Mouse (Mus musculus): ENCODE measurements around the gene Cep135. TPM values are rescaled to one million over a fixed set of nuclear protein-coding genes. Genes with fewer than 3 reads are reported as not detected.

Gene Cep135
- polyA plus RNA-seq, 1 experiment from 2014 or later = 15.5 TPM

- no peak overlapping the region for H3K9ac ChIP-seq (ENCODE audit: low read length)
- peak overlapping the region; percentile 60 for H3K27ac ChIP-seq (ENCODE audit: low read depth, low read length)
- peaks cover 2% of the 10 kb centered on the region; the same call in 1 of the 2 replicates for H3K4me1 ChIP-seq (replicated peaks; ENCODE audit: control insufficient read depth, insufficient read depth, low read length)
- ATAC-seq (replicated peaks; ENCODE audit: low FRiP score) (peak; percentile 76), DNase-seq (ENCODE audit: low spot score) (peak; percentile 56)
- no peaks in the 10 kb centered on the region for H3K27me3 ChIP-seq (ENCODE audit: control insufficient read depth, insufficient read depth, low read length)
- H3K36me3 ChIP-seq (ENCODE audit: control insufficient read depth, insufficient read depth, low read length) = no peaks in the 10 kb centered on the region
- WGBS = 26% methylated on average over 7 of the region's 7 CpGs
- no peak overlapping the region for H3K4me3 ChIP-seq (ENCODE audit: low read depth, low read length)
- H3K9me3 ChIP-seq (ENCODE audit: control insufficient read depth, low read length) = no peaks in the 10 kb centered on the region
- no peak overlapping the region for H3K4me2 ChIP-seq (ENCODE audit: low read depth, low read length, severe bottlenecking)
Measured at GRCm38 (mm10) chr5:76665421-76665820, 76.9 kb downstream of the Cep135 start.

GRCm38 (mm10) chr5:76666026-76666756 is 77.7 kb downstream of the Cep135 start:
- WGBS = 78% methylated on average over 6 of the region's 6 CpGs
- no peak overlapping the region for H3K4me3 ChIP-seq (ENCODE audit: low read depth, low read length)
- no peaks in the 10 kb centered on the region for H3K27me3 ChIP-seq (ENCODE audit: control insufficient read depth, insufficient read depth, low read length)
- H3K4me1 ChIP-seq (replicated peaks; ENCODE audit: control insufficient read depth, insufficient read depth, low read length) = peaks cover 2% of the 10 kb centered on the region; the same call in 1 of the 2 replicates
- no peaks in the 10 kb centered on the region for H3K36me3 ChIP-seq (ENCODE audit: control insufficient read depth, insufficient read depth, low read length)
- no peaks in the 10 kb centered on the region for H3K9me3 ChIP-seq (ENCODE audit: control insufficient read depth, low read length)
- H3K27ac ChIP-seq (ENCODE audit: low read depth, low read length) = peak overlapping the region; percentile 60; the same call in 1 of the 2 replicates
- H3K4me2 ChIP-seq (ENCODE audit: low read depth, low read length, severe bottlenecking) = no peak overlapping the region
- DNase-seq (ENCODE audit: low spot score) (no peak), ATAC-seq (replicated peaks; ENCODE audit: low FRiP score) (0 out of 2 replicates have a peak, but pooled peaks have one; percentile 44)
- H3K9ac ChIP-seq (ENCODE audit: low read length) = no peak overlapping the region

DNA sequence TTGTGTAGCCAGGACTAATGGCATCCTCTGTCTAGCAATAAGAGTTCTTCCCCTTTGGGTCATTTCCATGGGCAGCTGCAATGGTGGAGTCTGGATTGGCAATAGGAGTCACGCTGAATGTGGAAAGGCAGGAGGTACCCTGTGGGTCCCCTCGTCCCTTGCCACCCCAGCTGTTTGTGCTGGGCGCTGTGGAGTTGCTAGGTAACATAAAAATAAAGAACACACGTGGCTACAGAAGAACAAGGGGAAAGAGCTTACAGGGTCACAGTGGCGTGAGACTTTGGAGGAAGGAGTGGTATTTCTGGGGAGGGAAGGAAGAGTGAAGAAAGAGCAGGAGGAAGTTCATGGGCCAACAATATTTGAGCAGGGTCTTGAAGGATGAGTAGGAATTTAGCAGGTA is 79.6 kb downstream of the Cep135 start:
- WGBS = 77% methylated on average over 5 of the region's 5 CpGs
- Histone ChIP-seq H3K27ac (ENCODE audit: low read depth, low read length) (no peak overlapping the region), H3K27me3 (ENCODE audit: control insufficient read depth, insufficient read depth, low read length) (no peaks in the 10 kb centered on the region), H3K9ac (ENCODE audit: low read length) (no peak overlapping the region), H3K9me3 (ENCODE audit: control insufficient read depth, low read length) (no peaks in the 10 kb centered on the region), H3K4me3 (ENCODE audit: low read depth, low read length) (no peak overlapping the region), H3K4me1 (replicated peaks; ENCODE audit: control insufficient read depth, insufficient read depth, low read length) (peaks cover 2% of the 10 kb centered on the region; the same call in 1 of the 2 replicates), H3K4me2 (ENCODE audit: low read depth, low read length, severe bottlenecking) (no peak overlapping the region), H3K36me3 (ENCODE audit: control insufficient read depth, insufficient read depth, low read length) (no peaks in the 10 kb centered on the region)
- ATAC-seq (replicated peaks; ENCODE audit: low FRiP score) (no peak), DNase-seq (ENCODE audit: low spot score) (no peak)

- H3K4me3 ChIP-seq (ENCODE audit: low read depth, low read length) = no peak overlapping the region
- H3K4me1 ChIP-seq (replicated peaks; ENCODE audit: control insufficient read depth, insufficient read depth, low read length) = peaks cover 2% of the 10 kb centered on the region; the same call in 1 of the 2 replicates
- WGBS = 91% methylated on average over 5 of the region's 5 CpGs
- no peaks in the 10 kb centered on the region for H3K27me3 ChIP-seq (ENCODE audit: control insufficient read depth, insufficient read depth, low read length)
- DNase-seq (ENCODE audit: low spot score) = no peak
- H3K36me3 ChIP-seq (ENCODE audit: control insufficient read depth, insufficient read depth, low read length) = no peaks in the 10 kb centered on the region
- H3K4me2 ChIP-seq (ENCODE audit: low read depth, low read length, severe bottlenecking) = no peak overlapping the region
- no peak overlapping the region for H3K27ac ChIP-seq (ENCODE audit: low read depth, low read length)
- H3K9ac ChIP-seq (ENCODE audit: low read length) = no peak overlapping the region
- no peak for ATAC-seq (replicated peaks; ENCODE audit: low FRiP score)
- H3K9me3 ChIP-seq (ENCODE audit: control insufficient read depth, low read length) = no peaks in the 10 kb centered on the region
Measured at GRCm38 (mm10) chr5:76668547-76668946, 80.0 kb downstream of the Cep135 start.

DNA sequence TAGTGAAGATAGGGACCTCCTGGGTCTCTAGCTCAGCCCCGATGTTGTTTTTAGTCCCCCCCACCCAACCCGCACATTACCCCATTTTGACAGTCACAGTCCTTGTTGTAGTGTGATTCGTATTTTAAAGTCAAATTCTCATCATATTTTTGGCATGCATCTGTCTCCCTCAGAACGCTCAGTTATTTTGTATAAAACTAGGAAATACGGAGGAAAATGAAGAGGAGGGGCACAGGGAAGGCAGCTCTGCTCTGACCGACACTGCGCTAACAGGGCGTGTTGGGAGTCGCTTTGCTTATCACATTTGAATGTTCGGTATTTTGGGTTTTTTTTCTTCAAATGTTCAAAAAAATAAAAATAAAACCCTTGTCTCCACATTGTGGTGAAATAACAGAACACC is 81.7 kb downstream of the Cep135 start:
- DNase-seq (ENCODE audit: low spot score) (no peak), ATAC-seq (replicated peaks; ENCODE audit: low FRiP score) (no peak)
- Histone ChIP-seq H3K4me3 (ENCODE audit: low read depth, low read length) (no peak overlapping the region), H3K4me1 (replicated peaks; ENCODE audit: control insufficient read depth, insufficient read depth, low read length) (0 out of 2 replicates have a peak, but pooled peaks cover 2% of the 10 kb centered on the region), H3K9ac (ENCODE audit: low read length) (no peak overlapping the region), H3K9me3 (ENCODE audit: control insufficient read depth, low read length) (no peaks in the 10 kb centered on the region), H3K4me2 (ENCODE audit: low read depth, low read length, severe bottlenecking) (no peak overlapping the region), H3K27ac (ENCODE audit: low read depth, low read length) (no peak overlapping the region), H3K27me3 (ENCODE audit: control insufficient read depth, insufficient read depth, low read length) (no peaks in the 10 kb centered on the region), H3K36me3 (ENCODE audit: control insufficient read depth, insufficient read depth, low read length) (no peaks in the 10 kb centered on the region)
- WGBS = 95% methylated on average over 10 of the region's 10 CpGs

- no peaks in the 10 kb centered on the region for H3K36me3 ChIP-seq (ENCODE audit: control insufficient read depth, insufficient read depth, low read length)
- H3K27me3 ChIP-seq (ENCODE audit: control insufficient read depth, insufficient read depth, low read length) = no peaks in the 10 kb centered on the region
- DNase-seq (ENCODE audit: low spot score) (no peak), ATAC-seq (replicated peaks; ENCODE audit: low FRiP score) (no peak)
- no peak overlapping the region for H3K9ac ChIP-seq (ENCODE audit: low read length)
- no peaks in the 10 kb centered on the region for H3K4me1 ChIP-seq (replicated peaks; ENCODE audit: control insufficient read depth, insufficient read depth, low read length)
- WGBS = 93% methylated on average over 5 of the region's 5 CpGs
- no peak overlapping the region for H3K27ac ChIP-seq (ENCODE audit: low read depth, low read length)
- no peak overlapping the region for H3K4me3 ChIP-seq (ENCODE audit: low read depth, low read length)
- H3K4me2 ChIP-seq (ENCODE audit: low read depth, low read length, severe bottlenecking) = no peak overlapping the region
- no peaks in the 10 kb centered on the region for H3K9me3 ChIP-seq (ENCODE audit: control insufficient read depth, low read length)
Measured at GRCm38 (mm10) chr5:76674022-76674653, 85.6 kb downstream of the Cep135 start.

DNA sequence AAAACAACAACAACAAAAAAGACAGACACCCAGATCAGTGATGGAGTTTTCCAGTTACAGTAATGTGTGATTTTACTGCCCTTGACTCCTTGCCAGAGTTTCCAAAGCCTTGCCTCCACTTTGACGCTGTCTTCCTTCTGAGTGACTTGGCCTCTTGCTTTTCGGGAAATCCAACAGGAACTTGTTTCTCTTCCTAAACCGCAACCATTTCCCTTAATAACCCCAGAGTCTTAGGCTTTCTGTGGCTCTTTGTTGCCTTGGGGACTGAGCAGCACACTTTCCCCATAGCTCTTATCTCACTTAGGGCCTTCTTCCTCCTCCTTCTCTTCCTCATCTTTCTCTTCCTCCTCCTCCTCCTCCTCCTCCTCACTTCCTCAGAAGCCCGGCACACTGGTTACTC is 86.9 kb downstream of the Cep135 start:
- no peaks in the 10 kb centered on the region for H3K9me3 ChIP-seq (ENCODE audit: control insufficient read depth, low read length)
- no peaks in the 10 kb centered on the region for H3K27me3 ChIP-seq (ENCODE audit: control insufficient read depth, insufficient read depth, low read length)
- ATAC-seq (replicated peaks; ENCODE audit: low FRiP score) (no peak), DNase-seq (ENCODE audit: low spot score) (no peak)
- no peak overlapping the region for H3K27ac ChIP-seq (ENCODE audit: low read depth, low read length)
- no peak overlapping the region for H3K9ac ChIP-seq (ENCODE audit: low read length)
- no peak overlapping the region for H3K4me2 ChIP-seq (ENCODE audit: low read depth, low read length, severe bottlenecking)
- no peaks in the 10 kb centered on the region for H3K4me1 ChIP-seq (replicated peaks; ENCODE audit: control insufficient read depth, insufficient read depth, low read length)
- H3K36me3 ChIP-seq (ENCODE audit: control insufficient read depth, insufficient read depth, low read length) = no peaks in the 10 kb centered on the region
- H3K4me3 ChIP-seq (ENCODE audit: low read depth, low read length) = no peak overlapping the region
- 82% methylated on average over 4 of the region's 4 CpGs for WGBS

- peaks cover 3% of the 10 kb centered on the region; the same call in 1 of the 2 replicates for H3K4me1 ChIP-seq (replicated peaks; ENCODE audit: control insufficient read depth, insufficient read depth, low read length)
- no peaks in the 10 kb centered on the region for H3K27me3 ChIP-seq (ENCODE audit: control insufficient read depth, insufficient read depth, low read length)
- no peak overlapping the region for H3K9ac ChIP-seq (ENCODE audit: low read length)
- H3K4me2 ChIP-seq (ENCODE audit: low read depth, low read length, severe bottlenecking) = no peak overlapping the region
- no peak for ATAC-seq (replicated peaks; ENCODE audit: low FRiP score)
- no peak for DNase-seq (ENCODE audit: low spot score)
- no peak overlapping the region for H3K4me3 ChIP-seq (ENCODE audit: low read depth, low read length)
- H3K36me3 ChIP-seq (ENCODE audit: control insufficient read depth, insufficient read depth, low read length) = no peaks in the 10 kb centered on the region
- WGBS = 89% methylated on average over 3 of the region's 3 CpGs
- H3K9me3 ChIP-seq (ENCODE audit: control insufficient read depth, low read length) = no peaks in the 10 kb centered on the region
- no peak overlapping the region for H3K27ac ChIP-seq (ENCODE audit: low read depth, low read length)
Measured at GRCm38 (mm10) chr5:76680959-76681358, 92.5 kb downstream of the Cep135 start.
